In genomic region chr5:42980946-42981650, GRCm38 (mm10) we compare ENCODE assay signal across 22 mouse cellular contexts.
DNase-seq lines count a peak whose midpoint lies in the region; ATAC-seq and TF ChIP-seq lines count a peak whose summit lies in the region.
"Had no signal": no experiment of that assay in that cellular context is flagged by ENCODE, and none has a peak within 500 bp of the region (broad histone marks: within the 10 kb centered on the region; RNA-seq: fewer than 3 reads in every experiment).

No protein-coding gene starts in this region.

- no peak for TF ChIP-seq CTCF in hindbrain, postnatal 0 days (IDR thresholded peaks at IDR 0.05; ENCODE audit: low read depth)
- TF ChIP-seq CTCF in Patski (IDR thresholded peaks at IDR 0.05): no peak

- CTCF ChIA-PET in Patski (lab: Charles Lee): interaction anchor here (0.6 to 1.3 kb wide), 4 partner anchors 9 to 1112 kb away, joined by 3 to 4 read pairs (median 3); no protein-coding TSS in a partner anchor

- no peak overlapping the region for H3K27ac ChIP-seq in hindbrain, postnatal 0 days
- no peak overlapping the region for H3K27ac ChIP-seq in hindbrain, embryonic 13.5 days
- H3K27ac ChIP-seq: embryonic facial prominence, embryonic 12.5 days; heart, embryonic 13.5 days; midbrain, embryonic 15.5 days; neural tube, embryonic 15.5 days; stomach, embryonic 15.5 days had no signal

- 58% methylated on average over 2 of the region's 2 CpGs for WGBS in hindbrain, postnatal 0 days
- WGBS in hindbrain, embryonic 13.5 days: 75% methylated on average over 2 of the region's 2 CpGs

- DNase-seq in hindbrain, postnatal 0 days (ENCODE audit: low spot score): peak; percentile 19
- DNase-seq in 3T3-L1 (ENCODE audit: low read depth, low spot score) (peak; percentile 94), Patski (ENCODE audit: low read depth, low spot score) (peak; percentile 79)
- peak; percentile 19 for DNase-seq in forelimb bud, embryonic 11.5 days (ENCODE audit: low read depth, low spot score)
- DNase-seq in thymus, postnatal 0 days (ENCODE audit: low spot score): no peak
- DNase-seq: adrenal gland, postnatal 25 days; cerebellum, adult 2 months; gastrocnemius, postnatal 10 days; heart, adult 18-20 months; kidney, adult 9 months; layer of hippocampus, postnatal 36 days; liver; right cerebral cortex, postnatal 14 days; thymus, adult 18-20 months had no signal

- no peak overlapping the region for H3K4me3 ChIP-seq in hindbrain, postnatal 0 days (ENCODE audit: low read length)
- H3K4me3 ChIP-seq in hindbrain, embryonic 13.5 days: no peak overlapping the region
- H3K4me3 ChIP-seq: embryonic facial prominence, embryonic 12.5 days; heart, embryonic 13.5 days; midbrain, embryonic 15.5 days; neural tube, embryonic 15.5 days; stomach, embryonic 15.5 days had no signal

- in situ Hi-C loops in Patski (cut with MboI; ENCODE audit: low pct_unique_long_range_greater_than_20kb): no loop called here

- no peak overlapping the region for H3K4me2 ChIP-seq in hindbrain, postnatal 0 days (ENCODE audit: low read depth, low read length)
- H3K4me2 ChIP-seq in hindbrain, embryonic 13.5 days: no peak overlapping the region
- H3K4me2 ChIP-seq: embryonic facial prominence, embryonic 12.5 days; heart, embryonic 13.5 days; midbrain, embryonic 15.5 days; neural tube, embryonic 15.5 days; stomach, embryonic 15.5 days had no signal

- H3K27me3 ChIP-seq in hindbrain, postnatal 0 days (ENCODE audit: insufficient read depth, low read length): no peaks in the 10 kb centered on the region
- H3K27me3 ChIP-seq in hindbrain, embryonic 13.5 days: no peaks in the 10 kb centered on the region
- no peaks in the 10 kb centered on the region for H3K27me3 ChIP-seq in Patski
- H3K27me3 ChIP-seq: embryonic facial prominence, embryonic 12.5 days; heart, embryonic 13.5 days; midbrain, embryonic 15.5 days; neural tube, embryonic 15.5 days; stomach, embryonic 15.5 days had no signal

- no peak overlapping the region for H3K9ac ChIP-seq in hindbrain, postnatal 0 days (replicated peaks; ENCODE audit: low read length)
- H3K9ac ChIP-seq in hindbrain, embryonic 13.5 days: no peak overlapping the region
- H3K9ac ChIP-seq: embryonic facial prominence, embryonic 12.5 days; heart, embryonic 13.5 days; midbrain, embryonic 15.5 days; neural tube, embryonic 15.5 days; stomach, embryonic 15.5 days had no signal

- ATAC-seq in hindbrain, postnatal 0 days: no peak; the same call in 1 of the 2 replicates
- ATAC-seq in hindbrain, embryonic 13.5 days (ENCODE audit: low FRiP score): no peak
- peak; percentile 96 for ATAC-seq in Patski
- no peak for ATAC-seq in megakaryocyte-erythroid progenitor cell, adult 5-6 weeks (replicated peaks; ENCODE audit: low FRiP score, low TSS enrichment, poor library complexity, severe bottlenecking)
- ATAC-seq: inflammation-experienced regulatory T-cells, adult 6 months; midbrain, embryonic 15.5 days had no signal

- no peaks in the 10 kb centered on the region for H3K9me3 ChIP-seq in hindbrain, postnatal 0 days (ENCODE audit: low read length)
- no peaks in the 10 kb centered on the region for H3K9me3 ChIP-seq in hindbrain, embryonic 13.5 days
- H3K9me3 ChIP-seq: embryonic facial prominence, embryonic 12.5 days; heart, embryonic 13.5 days; midbrain, embryonic 15.5 days; neural tube, embryonic 15.5 days; stomach, embryonic 15.5 days had no signal

- H3K36me3 ChIP-seq in hindbrain, postnatal 0 days (ENCODE audit: insufficient read depth, low read length): no peaks in the 10 kb centered on the region
- H3K36me3 ChIP-seq in hindbrain, embryonic 13.5 days: no peaks in the 10 kb centered on the region
- H3K36me3 ChIP-seq: embryonic facial prominence, embryonic 12.5 days; heart, embryonic 13.5 days; midbrain, embryonic 15.5 days; neural tube, embryonic 15.5 days; stomach, embryonic 15.5 days had no signal

- 0 out of 2 replicates have a peak, but pooled peaks cover 3% of the 10 kb centered on the region for H3K4me1 ChIP-seq in hindbrain, postnatal 0 days (ENCODE audit: insufficient read depth, low read length)
- H3K4me1 ChIP-seq in hindbrain, embryonic 13.5 days (replicated peaks): 0 out of 2 replicates have a peak, but pooled peaks cover 3% of the 10 kb centered on the region
- H3K4me1 ChIP-seq: embryonic facial prominence, embryonic 12.5 days; heart, embryonic 13.5 days; midbrain, embryonic 15.5 days; neural tube, embryonic 15.5 days; stomach, embryonic 15.5 days had no signal

- POLR2A ChIA-PET in Patski (lab: Charles Lee): interaction anchor here (0.6 kb wide), 1 partner anchor 45 kb away, joined by 4 read pairs; no protein-coding TSS in a partner anchor
